Mouse (Mus musculus): ENCODE data around the gene Fgfbp1. TPM values are rescaled to one million over a fixed set of nuclear protein-coding genes. Genes with fewer than 3 reads are reported as not detected.

The Fgfbp1 gene
- polyA plus RNA-seq (2011; ENCODE audit: insufficient read depth, insufficient read length, low replicate concordance, missing spikeins), result 2.2 TPM in 1 of 2 replicates, not detected in the other

DNA sequence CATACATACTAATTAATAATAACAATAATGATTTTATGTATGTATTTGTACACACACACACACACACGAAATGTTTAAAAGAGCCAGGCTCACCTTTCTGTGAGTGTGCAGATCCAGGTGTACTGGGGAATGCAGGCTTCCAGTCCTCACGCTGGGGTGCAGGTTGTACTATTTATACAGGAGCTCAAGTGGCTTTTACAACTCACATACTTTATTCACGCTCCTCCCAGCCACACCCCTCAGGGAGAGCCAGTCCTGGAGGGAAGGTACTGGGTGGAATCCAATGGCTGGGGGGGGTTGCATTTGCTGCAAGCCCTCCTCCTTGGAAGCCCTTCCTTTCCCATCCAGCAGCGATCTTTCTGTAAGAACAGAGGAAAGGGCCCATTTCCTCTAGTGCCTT, at the start of gene Fgfbp1:
Fgfbp1 (minus strand) TSS at position 160 of the 400 bp plus-strand sequence.
- no peak within 1 kb of the TSS for H3K27ac ChIP-seq (ENCODE audit: control insufficient read depth, insufficient read depth, low read depth, low read length, poor library complexity)
- no peak for TF ChIP-seq CTCF (IDR thresholded peaks at IDR 0.05; ENCODE audit: control insufficient read depth, insufficient read depth, low read length)
- no peak for TF ChIP-seq POLR2A (IDR thresholded peaks at IDR 0.05; ENCODE audit: borderline replicate concordance, control insufficient read depth, low read depth, low read length)
- no peaks in the 10 kb centered on the region for H3K4me1 ChIP-seq (ENCODE audit: control insufficient read depth, insufficient read depth, low read length)
- no peak within 1 kb of the TSS for H3K4me3 ChIP-seq (replicated peaks; ENCODE audit: control insufficient read depth, low read depth, low read length)
- 65% methylated on average over 4 of the region's 4 CpGs for WGBS

- Histone ChIP-seq H3K4me3 (replicated peaks; ENCODE audit: control insufficient read depth, low read depth, low read length) (no peak overlapping the region), H3K27ac (ENCODE audit: control insufficient read depth, insufficient read depth, low read depth, low read length, poor library complexity) (no peak overlapping the region), H3K4me1 (ENCODE audit: control insufficient read depth, insufficient read depth, low read length) (no peaks in the 10 kb centered on the region)
- 80% methylated on average over 9 of the region's 9 CpGs for WGBS
- no peak for TF ChIP-seq CTCF (IDR thresholded peaks at IDR 0.05; ENCODE audit: control insufficient read depth, insufficient read depth, low read length)
- no peak for TF ChIP-seq POLR2A (IDR thresholded peaks at IDR 0.05; ENCODE audit: borderline replicate concordance, control insufficient read depth, low read depth, low read length)
Measured at GRCm38 (mm10) chr5:43998295-43998989, 16.9 kb upstream of the Fgfbp1 start.

- Histone ChIP-seq H3K4me3 (replicated peaks; ENCODE audit: control insufficient read depth, low read depth, low read length) (no peak overlapping the region), H3K27ac (ENCODE audit: control insufficient read depth, insufficient read depth, low read depth, low read length, poor library complexity) (no peak overlapping the region), H3K4me1 (ENCODE audit: control insufficient read depth, insufficient read depth, low read length) (no peaks in the 10 kb centered on the region)
- TF ChIP-seq CTCF (IDR thresholded peaks at IDR 0.05; ENCODE audit: control insufficient read depth, insufficient read depth, low read length) (no peak), POLR2A (IDR thresholded peaks at IDR 0.05; ENCODE audit: borderline replicate concordance, control insufficient read depth, low read depth, low read length) (no peak)
- 80% methylated on average over 8 of the region's 8 CpGs for WGBS
Measured at GRCm38 (mm10) chr5:43997626-43998025, 16.0 kb upstream of the Fgfbp1 start.

GRCm38 (mm10) chr5:43996162-43996561, 14.6 kb upstream of the Fgfbp1 start:
- 7% methylated on average over 4 of the region's 4 CpGs for WGBS
- H3K27ac ChIP-seq (ENCODE audit: control insufficient read depth, insufficient read depth, low read depth, low read length, poor library complexity), result no peak overlapping the region
- no peak for TF ChIP-seq POLR2A (IDR thresholded peaks at IDR 0.05; ENCODE audit: borderline replicate concordance, control insufficient read depth, low read depth, low read length)
- no peak for TF ChIP-seq CTCF (IDR thresholded peaks at IDR 0.05; ENCODE audit: control insufficient read depth, insufficient read depth, low read length)
- H3K4me3 ChIP-seq (replicated peaks; ENCODE audit: control insufficient read depth, low read depth, low read length), result no peak overlapping the region
- no peaks in the 10 kb centered on the region for H3K4me1 ChIP-seq (ENCODE audit: control insufficient read depth, insufficient read depth, low read length)

DNA sequence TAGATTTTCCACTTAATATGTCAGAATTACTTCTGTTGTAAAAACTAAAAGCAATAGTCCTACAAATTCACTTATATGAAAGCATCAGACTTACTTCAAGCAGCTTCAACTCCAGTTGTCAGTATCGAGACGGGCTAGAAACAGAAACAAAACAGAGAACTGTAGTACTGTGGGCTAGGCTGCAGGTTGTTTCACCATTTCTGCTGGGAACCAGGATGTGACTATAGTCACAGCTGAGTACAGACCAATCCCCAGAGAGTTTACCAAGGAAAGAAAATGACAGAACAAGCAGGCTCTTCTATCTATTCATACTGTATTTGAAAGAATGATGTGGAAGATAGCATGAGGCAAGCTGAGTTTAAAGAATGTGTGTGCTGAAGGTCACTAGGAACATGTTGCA, 13.4 kb upstream of the Fgfbp1 start:
- no peak overlapping the region for H3K27ac ChIP-seq (ENCODE audit: control insufficient read depth, insufficient read depth, low read depth, low read length, poor library complexity)
- TF ChIP-seq CTCF (IDR thresholded peaks at IDR 0.05; ENCODE audit: control insufficient read depth, insufficient read depth, low read length) (no peak), POLR2A (IDR thresholded peaks at IDR 0.05; ENCODE audit: borderline replicate concordance, control insufficient read depth, low read depth, low read length) (no peak)
- no peak overlapping the region for H3K4me3 ChIP-seq (replicated peaks; ENCODE audit: control insufficient read depth, low read depth, low read length)
- WGBS, result 61% methylated on average over 2 of the region's 2 CpGs
- no peaks in the 10 kb centered on the region for H3K4me1 ChIP-seq (ENCODE audit: control insufficient read depth, insufficient read depth, low read length)

DNA sequence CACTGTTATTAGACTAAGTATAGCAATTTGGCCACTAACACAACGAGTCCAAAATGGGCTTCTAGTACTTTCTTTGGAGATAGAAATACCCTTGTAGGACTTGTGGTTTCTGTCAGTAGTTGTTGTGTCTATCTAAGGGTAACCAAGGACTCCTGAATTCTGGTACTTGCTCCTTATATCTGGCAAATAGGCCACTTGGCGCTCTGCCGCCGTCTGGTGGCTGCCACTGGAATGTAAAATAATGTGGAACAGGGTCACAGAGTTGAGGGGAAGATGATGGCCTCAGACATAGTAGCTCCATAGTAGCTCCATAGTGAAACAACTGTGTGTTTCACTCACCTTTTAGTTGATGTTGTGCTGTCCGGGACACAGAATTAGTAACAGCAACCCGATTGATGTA, 8.7 kb upstream of the Fgfbp1 start:
- no peak overlapping the region for H3K27ac ChIP-seq (ENCODE audit: control insufficient read depth, insufficient read depth, low read depth, low read length, poor library complexity)
- WGBS, result 48% methylated on average over 6 of the region's 6 CpGs
- TF ChIP-seq CTCF (IDR thresholded peaks at IDR 0.05; ENCODE audit: control insufficient read depth, insufficient read depth, low read length) (peak; percentile 81), POLR2A (IDR thresholded peaks at IDR 0.05; ENCODE audit: borderline replicate concordance, control insufficient read depth, low read depth, low read length) (no peak)
- H3K4me3 ChIP-seq (replicated peaks; ENCODE audit: control insufficient read depth, low read depth, low read length), result no peak overlapping the region
- no peaks in the 10 kb centered on the region for H3K4me1 ChIP-seq (ENCODE audit: control insufficient read depth, insufficient read depth, low read length)

DNA sequence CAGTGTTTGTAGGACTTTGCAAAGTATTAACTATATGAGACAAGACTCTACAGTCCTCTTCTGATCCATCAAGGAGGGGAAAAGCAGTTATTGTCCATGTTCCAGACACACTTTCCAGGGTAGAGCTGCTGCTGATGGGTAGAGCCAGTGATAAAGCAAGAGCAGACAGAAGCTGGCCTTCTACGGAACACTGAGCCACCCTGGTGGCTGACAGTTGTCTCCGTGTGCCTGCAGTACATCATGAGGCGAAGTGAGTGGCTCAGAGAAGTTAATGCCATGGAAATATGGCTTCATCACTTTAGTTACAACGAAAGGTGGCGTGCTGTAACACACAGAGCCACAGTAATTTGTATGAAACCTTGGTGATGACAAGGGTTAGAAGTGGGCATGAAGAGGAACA, 7.4 kb upstream of the Fgfbp1 start:
- H3K27ac ChIP-seq (ENCODE audit: control insufficient read depth, insufficient read depth, low read depth, low read length, poor library complexity), result no peak overlapping the region
- H3K4me3 ChIP-seq (replicated peaks; ENCODE audit: control insufficient read depth, low read depth, low read length), result no peak overlapping the region
- no peaks in the 10 kb centered on the region for H3K4me1 ChIP-seq (ENCODE audit: control insufficient read depth, insufficient read depth, low read length)
- WGBS, result 66% methylated on average over 5 of the region's 5 CpGs
- no peak for TF ChIP-seq CTCF (IDR thresholded peaks at IDR 0.05; ENCODE audit: control insufficient read depth, insufficient read depth, low read length)
- TF ChIP-seq POLR2A (IDR thresholded peaks at IDR 0.05; ENCODE audit: borderline replicate concordance, control insufficient read depth, low read depth, low read length), result no peak

DNA sequence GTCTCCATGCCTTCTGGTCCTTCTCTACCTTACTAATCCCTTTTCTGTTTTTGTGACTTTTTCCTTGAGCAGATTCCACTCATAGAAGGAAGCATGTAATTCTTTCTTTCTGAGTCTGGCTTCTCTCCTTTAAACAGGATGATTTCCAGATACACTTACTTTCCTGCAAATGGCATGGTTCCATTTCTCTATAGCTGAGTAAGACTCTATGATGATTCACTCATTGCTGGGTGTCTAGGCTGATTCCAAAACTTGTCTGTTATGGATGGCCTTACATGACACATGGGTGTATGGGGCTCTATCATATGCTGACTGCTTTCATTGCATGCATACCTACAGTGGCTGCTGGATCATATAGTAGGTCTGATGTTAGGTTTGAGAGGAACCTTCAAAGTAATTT, 4.6 kb upstream of the Fgfbp1 start:
- H3K4me1 ChIP-seq (ENCODE audit: control insufficient read depth, insufficient read depth, low read length), result no peaks in the 10 kb centered on the region
- no peak overlapping the region for H3K27ac ChIP-seq (ENCODE audit: control insufficient read depth, insufficient read depth, low read depth, low read length, poor library complexity)
- H3K4me3 ChIP-seq (replicated peaks; ENCODE audit: control insufficient read depth, low read depth, low read length), result no peak overlapping the region
- TF ChIP-seq POLR2A (IDR thresholded peaks at IDR 0.05; ENCODE audit: borderline replicate concordance, control insufficient read depth, low read depth, low read length) (no peak), CTCF (IDR thresholded peaks at IDR 0.05; ENCODE audit: control insufficient read depth, insufficient read depth, low read length) (no peak)

Data from bone marrow, adult 2 months (tissue).